ENCODE assay signal across 11 mouse cellular contexts in genomic region chr12:75874287-75874994, GRCm38 (mm10). TPM values are rescaled to one million over a fixed set of nuclear protein-coding genes. Genes with fewer than 3 reads are reported as not detected.
DNase-seq lines count a peak whose midpoint lies in the region; ATAC-seq lines count a peak whose summit lies in the region.
"Had no signal": no experiment of that assay in that cellular context is flagged by ENCODE, and none has a peak within 500 bp of the region (broad histone marks: within the 10 kb centered on the region; RNA-seq: fewer than 3 reads in every experiment).

No protein-coding gene starts in this region.

- H3K9ac ChIP-seq in embryonic facial prominence, embryonic 11.5 days (replicated peaks; ENCODE audit: low read length), result peak overlapping the region; percentile 11
- H3K9ac ChIP-seq in forebrain, embryonic 14.5 days (ENCODE audit: low read length), result peak overlapping the region; percentile 50
- H3K9ac ChIP-seq in limb, embryonic 11.5 days (ENCODE audit: low read length), result peak overlapping the region; percentile 34
- H3K9ac ChIP-seq in neural tube, embryonic 11.5 days (ENCODE audit: low read length), result 0 out of 2 replicates have a peak overlapping the region, but pooled peaks have one; percentile 41
- H3K9ac ChIP-seq: intestine, embryonic 15.5 days; limb, embryonic 15.5 days; lung, embryonic 15.5 days had no signal

- H3K4me3 ChIP-seq in embryonic facial prominence, embryonic 11.5 days (ENCODE audit: low read depth, low read length), result no peak overlapping the region
- no peak overlapping the region for H3K4me3 ChIP-seq in forebrain, embryonic 14.5 days (ENCODE audit: low read depth, low read length)
- no peak overlapping the region for H3K4me3 ChIP-seq in limb, embryonic 11.5 days (ENCODE audit: low read depth, low read length)
- H3K4me3 ChIP-seq in neural tube, embryonic 11.5 days (ENCODE audit: low read depth, low read length), result no peak overlapping the region
- H3K4me3 ChIP-seq: intestine, embryonic 15.5 days; limb, embryonic 15.5 days; lung, embryonic 15.5 days had no signal

- no peaks in the 10 kb centered on the region for H3K9me3 ChIP-seq in embryonic facial prominence, embryonic 11.5 days (replicated peaks; ENCODE audit: control insufficient read depth, low read length)
- no peaks in the 10 kb centered on the region for H3K9me3 ChIP-seq in forebrain, embryonic 14.5 days (replicated peaks; ENCODE audit: control insufficient read depth, low read length)
- H3K9me3 ChIP-seq in limb, embryonic 11.5 days (ENCODE audit: control insufficient read depth, low read length), result no peaks in the 10 kb centered on the region
- no peaks in the 10 kb centered on the region for H3K9me3 ChIP-seq in neural tube, embryonic 11.5 days (ENCODE audit: control insufficient read depth, low read length)
- H3K9me3 ChIP-seq: intestine, embryonic 15.5 days; limb, embryonic 15.5 days; lung, embryonic 15.5 days had no signal

- H3K27ac ChIP-seq in embryonic facial prominence, embryonic 11.5 days (replicated peaks; ENCODE audit: low read depth, low read length), result peak overlapping the region; percentile 48
- peak overlapping the region; percentile 87 for H3K27ac ChIP-seq in forebrain, embryonic 14.5 days (ENCODE audit: low read depth, low read length)
- H3K27ac ChIP-seq in limb, embryonic 11.5 days (replicated peaks; ENCODE audit: low read depth, low read length), result peak overlapping the region; percentile 68
- H3K27ac ChIP-seq in neural tube, embryonic 11.5 days (ENCODE audit: low read depth, low read length), result peak overlapping the region; percentile 24
- H3K27ac ChIP-seq: intestine, embryonic 15.5 days; limb, embryonic 15.5 days; lung, embryonic 15.5 days had no signal

- peak; percentile 60 for DNase-seq in embryonic facial prominence, embryonic 11.5 days (ENCODE audit: low spot score)
- DNase-seq in forebrain, embryonic 14.5 days (ENCODE audit: low spot score), result peak; percentile 72
- DNase-seq in limb, embryonic 11.5 days (ENCODE audit: low spot score), result peak; percentile 28
- peak; percentile 18 for DNase-seq in neural tube, embryonic 11.5 days (ENCODE audit: low spot score)
- no peak for DNase-seq in cerebellum, adult 9-10 months
- DNase-seq in frontal cortex, postnatal 25 days (ENCODE audit: low spot score in 2 of 2), result no peak
- no peak for DNase-seq in spleen, postnatal 14 days (ENCODE audit: low spot score in 2 of 2)

- peak; percentile 18; the same call in 1 of the 2 replicates for ATAC-seq in embryonic facial prominence, embryonic 11.5 days (replicated peaks; ENCODE audit: insufficient number of reproducible peaks, low FRiP score, low TSS enrichment, low read depth)
- peak; percentile 61 for ATAC-seq in forebrain, embryonic 14.5 days
- ATAC-seq in limb, embryonic 11.5 days (ENCODE audit: insufficient number of reproducible peaks, low FRiP score, low TSS enrichment, low read depth), result peak; percentile 29; the same call in 1 of the 2 replicates
- 0 out of 2 replicates have a peak, but pooled peaks have one; percentile 45 for ATAC-seq in neural tube, embryonic 11.5 days (ENCODE audit: insufficient read depth, low FRiP score, low TSS enrichment)
- ATAC-seq in cerebellum, adult (ENCODE audit: insufficient number of reproducible peaks, low FRiP score, low TSS enrichment), result no peak
- ATAC-seq: intestine, embryonic 15.5 days had no signal

- peak overlapping the region; percentile 26 for H3K4me2 ChIP-seq in embryonic facial prominence, embryonic 11.5 days (ENCODE audit: low read depth, low read length)
- peak overlapping the region; percentile 38 for H3K4me2 ChIP-seq in forebrain, embryonic 14.5 days (ENCODE audit: low read length)
- peak overlapping the region; percentile 17 for H3K4me2 ChIP-seq in limb, embryonic 11.5 days (ENCODE audit: low read depth, severe bottlenecking)
- H3K4me2 ChIP-seq in neural tube, embryonic 11.5 days (ENCODE audit: low read depth), result peak overlapping the region; percentile 1; the same call in 1 of the 2 replicates
- H3K4me2 ChIP-seq: intestine, embryonic 15.5 days; limb, embryonic 15.5 days; lung, embryonic 15.5 days had no signal

- no peaks in the 10 kb centered on the region for H3K27me3 ChIP-seq in embryonic facial prominence, embryonic 11.5 days (ENCODE audit: control insufficient read depth, insufficient read depth, low read length)
- H3K27me3 ChIP-seq in forebrain, embryonic 14.5 days (replicated peaks; ENCODE audit: control insufficient read depth, insufficient read depth, low read length), result no peaks in the 10 kb centered on the region
- H3K27me3 ChIP-seq in limb, embryonic 11.5 days (ENCODE audit: control insufficient read depth, insufficient read depth, low read length), result no peaks in the 10 kb centered on the region
- H3K27me3 ChIP-seq in neural tube, embryonic 11.5 days (ENCODE audit: control insufficient read depth, insufficient read depth, low read length), result no peaks in the 10 kb centered on the region
- H3K27me3 ChIP-seq: intestine, embryonic 15.5 days; limb, embryonic 15.5 days; lung, embryonic 15.5 days had no signal

- peaks cover 5% of the 10 kb centered on the region for H3K4me1 ChIP-seq in embryonic facial prominence, embryonic 11.5 days (ENCODE audit: control insufficient read depth, insufficient read depth, low read length)
- peaks cover 23% of the 10 kb centered on the region for H3K4me1 ChIP-seq in forebrain, embryonic 14.5 days (ENCODE audit: control insufficient read depth, insufficient read depth, low read length)
- H3K4me1 ChIP-seq in limb, embryonic 11.5 days (ENCODE audit: control insufficient read depth, insufficient read depth, low read length), result peaks cover 16% of the 10 kb centered on the region
- peaks cover 9% of the 10 kb centered on the region for H3K4me1 ChIP-seq in neural tube, embryonic 11.5 days (ENCODE audit: control insufficient read depth, insufficient read depth, low read length)

- 16% methylated on average over 12 of the region's 12 CpGs for WGBS in embryonic facial prominence, embryonic 11.5 days
- 8% methylated on average over 12 of the region's 12 CpGs for WGBS in forebrain, embryonic 14.5 days
- 36% methylated on average over 12 of the region's 12 CpGs for WGBS in limb, embryonic 11.5 days
- WGBS in neural tube, embryonic 11.5 days, result 28% methylated on average over 11 of the region's 12 CpGs

- H3K36me3 ChIP-seq in embryonic facial prominence, embryonic 11.5 days (replicated peaks; ENCODE audit: control insufficient read depth, insufficient read depth, low read depth, low read length), result no peaks in the 10 kb centered on the region
- peaks cover 3% of the 10 kb centered on the region; the same call in 1 of the 2 replicates for H3K36me3 ChIP-seq in forebrain, embryonic 14.5 days (ENCODE audit: control insufficient read depth, insufficient read depth, low read length)
- no peaks in the 10 kb centered on the region for H3K36me3 ChIP-seq in limb, embryonic 11.5 days (ENCODE audit: control insufficient read depth, insufficient read depth, low read length)
- no peaks in the 10 kb centered on the region for H3K36me3 ChIP-seq in neural tube, embryonic 11.5 days (ENCODE audit: control insufficient read depth, insufficient read depth, low read length)
- H3K36me3 ChIP-seq: intestine, embryonic 15.5 days; limb, embryonic 15.5 days; lung, embryonic 15.5 days had no signal

RNA-seq across cellular contexts. Expression of gene Syne2, which starts 56.5 kb away (rescaled TPM):
- 73.0 and 76.6 TPM in 2 replicates for polyA plus RNA-seq in embryonic facial prominence, embryonic 11.5 days (2014; fragmentation: Nextera tagmentation; extraction: Ambion mirVana)
- polyA plus RNA-seq in forebrain, embryonic 14.5 days (2014; fragmentation: Nextera tagmentation; extraction: Ambion mirVana), result 62.0 and 84.9 TPM in 2 replicates
- polyA plus RNA-seq in limb, embryonic 11.5 days (2014; fragmentation: Nextera tagmentation; extraction: Ambion mirVana), result 96.6 and 100 TPM in 2 replicates
- 61.4 and 63.3 TPM in 2 replicates for polyA plus RNA-seq in neural tube, embryonic 11.5 days (2014; fragmentation: Nextera tagmentation; extraction: Ambion mirVana)

Comparison
In these comparisons a context has a peak if more than half of its experiments do, and no peak if none do; other contexts are left out.
1. DNase-seq: peak in embryonic facial prominence, embryonic 11.5 days (single experiment), forebrain, embryonic 14.5 days (single experiment), limb, embryonic 11.5 days (single experiment) and neural tube, embryonic 11.5 days (single experiment); none in cerebellum, adult 9-10 months (single experiment), frontal cortex, postnatal 25 days (0 of 2) and spleen, postnatal 14 days (0 of 2).
2. H3K27ac ChIP-seq: peak in every context shown above with its lines; median percentile 87 in forebrain, embryonic 14.5 days; 68 in limb, embryonic 11.5 days; 48 in embryonic facial prominence, embryonic 11.5 days; 24 in neural tube, embryonic 11.5 days.
3. Peak in every context shown above with its lines, with median percentiles within 50 percentile points of each other: H3K4me2 ChIP-seq and H3K9ac ChIP-seq.